Mouse (Mus musculus) intestine, embryonic 16.5 days (tissue): ENCODE data around the gene Smchd1. TPM values are rescaled to one million over a fixed set of nuclear protein-coding genes. Genes with fewer than 3 reads are reported as not detected.

Experiments
- ATAC-seq: fragments of 200-750 bp; cut with Nextera tagmentation; 2 replicates; pipeline ENCODE4 v1.8.0; 2017; ENCODE audit warnings: moderate TSS enrichment, moderate library complexity
- H3K27ac ChIP-seq: fragments of 300-500 bp; sonication (generic); 2 replicates; pipeline ENCODE4 v1.5.1; 2014; ENCODE audit warnings: mild to moderate bottlenecking, low read length
- H3K27me3 ChIP-seq: fragments of 300-500 bp; sonication (generic); replicated peaks from 2 replicates; pipeline ENCODE4 v1.6.1; 2014; ENCODE audit warnings: low read length, control low read depth, mixed read lengths; ENCODE audit not compliant: control insufficient read depth, insufficient read depth
- H3K36me3 ChIP-seq: fragments of 300-500 bp; sonication (generic); 2 replicates; pipeline ENCODE4 v1.6.1; 2014; ENCODE audit warnings: low read length, control low read depth; ENCODE audit not compliant: control insufficient read depth, insufficient read depth
- H3K4me1 ChIP-seq: fragments of 300-500 bp; sonication (generic); 2 replicates; pipeline ENCODE4 v1.6.1; 2014; ENCODE audit warnings: low read length, control low read depth, mixed read lengths; ENCODE audit not compliant: control insufficient read depth, insufficient read depth
- H3K4me2 ChIP-seq: fragments of 300-500 bp; sonication (generic); 2 replicates; pipeline ENCODE4 v1.6.1; 2014; ENCODE audit warnings: low read depth, low read length, control low read depth
- H3K4me3 ChIP-seq: fragments of 300-500 bp; sonication (generic); 2 replicates; pipeline ENCODE4 v1.5.1; 2014; ENCODE audit warnings: mild to moderate bottlenecking, low read length
- H3K9ac ChIP-seq: fragments of 300-500 bp; sonication (generic); 2 replicates; pipeline ENCODE4 v1.6.1; 2014; ENCODE audit warnings: low read depth, low read length
- H3K9me3 ChIP-seq: fragments of 300-500 bp; sonication (generic); 2 replicates; pipeline ENCODE4 v1.6.1; 2016; ENCODE audit warnings: low read length, control low read depth; ENCODE audit not compliant: control insufficient read depth
- WGBS: fragments of 180-500 bp; shearing (Covaris S2); extraction: QIAGEN DNeasy Blood & Tissue Kit; methylation state at CpG from one replicate; pipeline ENCODE4 v1.1.7; 2014; 5-methylcytosine and 5-hydroxymethylcytosine counted together
- polyA plus RNA-seq: library from polyadenylated mRNA; unstranded; fragments of >200 nt; fragmentation: Nextera tagmentation; extraction: Ambion mirVana; gene quantifications from 2 replicates; pipeline ENCODE4 v1.2.1, GENCODE M21; 2015

Gene Smchd1
- 30.5 and 35.0 TPM in 2 replicates for polyA plus RNA-seq

DNA sequence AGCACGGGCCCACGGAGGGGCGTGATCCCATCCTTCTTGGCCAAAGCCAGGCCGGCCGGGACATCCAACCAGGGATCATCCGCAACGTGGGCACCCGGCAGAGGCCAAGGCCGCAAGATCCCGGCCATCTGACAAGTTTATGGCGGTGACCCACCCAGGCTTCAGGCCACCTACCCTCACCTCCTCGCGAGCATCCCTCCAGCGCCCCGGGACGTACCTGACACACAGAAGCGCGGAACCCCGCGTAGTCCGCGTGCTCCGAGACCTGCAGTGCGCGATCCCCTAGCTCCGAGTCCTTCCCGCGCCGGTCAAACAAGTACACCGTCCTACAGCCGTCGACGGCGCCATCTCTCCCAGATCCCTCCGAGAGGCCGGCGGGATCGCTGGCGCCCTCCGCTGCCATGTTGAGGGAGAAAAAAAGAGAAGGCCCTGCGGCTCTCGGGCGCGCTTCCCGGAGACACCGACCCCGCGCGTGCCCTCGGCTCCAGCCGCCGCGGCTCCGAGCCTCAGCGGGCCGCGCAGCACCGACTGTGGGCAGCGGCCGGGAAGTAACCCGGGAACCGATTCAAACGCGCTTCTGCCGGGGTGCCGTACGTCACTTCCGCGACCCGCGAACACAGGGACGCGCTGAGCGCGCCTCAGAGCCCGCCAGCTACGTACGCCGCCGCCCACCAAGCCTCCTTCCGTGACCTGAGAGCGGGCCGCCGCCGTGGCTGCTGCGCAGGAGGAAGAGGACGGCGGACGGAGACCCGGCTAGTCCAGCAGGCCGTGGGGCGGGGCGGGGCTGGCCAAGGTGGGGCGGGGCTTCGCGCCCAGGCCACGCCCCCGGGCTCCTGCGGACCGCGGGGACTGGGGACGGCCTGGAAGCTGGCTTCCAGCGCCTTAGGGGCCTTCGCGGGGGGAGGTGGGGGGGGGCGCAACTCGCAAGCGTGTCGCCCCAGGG lies at the start of gene Smchd1:
TSS of gene Smchd1 (minus strand) at position 582 of the 943 bp plus-strand sequence.
- peak within 1 kb of the TSS; percentile 94 for H3K4me3 ChIP-seq
- H3K27ac ChIP-seq = peak within 1 kb of the TSS; percentile 98
- peak within 1 kb of the TSS; percentile 98 for H3K9ac ChIP-seq
- no peaks in the 10 kb centered on the region for H3K27me3 ChIP-seq
- H3K36me3 ChIP-seq = no peaks in the 10 kb centered on the region
- peaks cover 11% of the 10 kb centered on the region for H3K4me1 ChIP-seq
- peak; percentile 97 for ATAC-seq
- peak within 1 kb of the TSS; percentile 67 for H3K4me2 ChIP-seq
- WGBS = under 1% methylated on average over 97 of the region's 109 CpGs
- no peaks in the 10 kb centered on the region for H3K9me3 ChIP-seq

DNA sequence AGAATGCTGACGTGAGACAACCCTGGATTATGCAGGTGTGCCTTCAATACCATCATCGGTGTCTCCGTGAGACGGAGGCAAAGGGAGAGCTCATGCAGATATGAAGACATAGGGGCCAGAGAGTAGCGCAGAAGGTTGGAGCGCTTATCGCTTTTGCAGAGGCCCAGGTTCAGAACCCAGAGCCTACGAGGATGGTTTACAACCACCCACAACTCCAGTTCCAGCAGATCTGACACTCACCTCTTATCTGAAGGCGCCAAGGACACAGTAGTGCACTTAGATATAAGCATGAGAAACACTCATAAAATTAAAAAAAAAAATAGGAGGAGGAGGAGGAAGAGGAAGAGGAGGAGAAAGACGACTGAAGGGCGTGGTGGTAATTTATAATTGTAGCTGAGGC lies 35.2 kb upstream of the Smchd1 start:
- peak; percentile 77; the same call in 1 of the 2 replicates for ATAC-seq
- no peak overlapping the region for H3K27ac ChIP-seq
- H3K4me2 ChIP-seq = no peak overlapping the region
- no peaks in the 10 kb centered on the region for H3K4me1 ChIP-seq
- H3K4me3 ChIP-seq = no peak overlapping the region
- WGBS = 86% methylated on average over 11 of the region's 11 CpGs
- no peak overlapping the region for H3K9ac ChIP-seq
- H3K36me3 ChIP-seq = peaks cover 5% of the 10 kb centered on the region; the same call in 1 of the 2 replicates
- H3K9me3 ChIP-seq = no peaks in the 10 kb centered on the region
- no peaks in the 10 kb centered on the region for H3K27me3 ChIP-seq

DNA sequence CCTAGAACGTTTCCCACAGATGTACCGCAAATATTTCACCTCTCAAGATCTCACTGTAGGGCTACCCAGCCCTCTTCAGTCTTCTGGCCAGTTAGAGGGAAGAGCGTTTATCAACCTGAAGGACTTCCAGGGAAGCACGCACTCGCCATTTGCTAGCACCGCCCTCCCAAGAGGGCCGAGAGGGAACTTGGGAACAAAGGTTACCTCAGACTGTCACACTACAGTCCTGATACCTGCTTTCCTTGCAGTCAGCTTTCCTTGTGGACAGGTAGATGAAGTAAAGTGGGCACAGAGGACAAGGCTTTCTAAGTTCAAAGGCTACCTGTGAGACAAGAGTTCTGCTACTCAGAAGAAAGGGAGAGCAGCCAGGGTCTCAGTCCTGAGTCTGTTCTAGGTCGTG lies 31.7 kb upstream of the Smchd1 start:
- H3K9me3 ChIP-seq = no peaks in the 10 kb centered on the region
- H3K4me3 ChIP-seq = no peak overlapping the region
- no peaks in the 10 kb centered on the region for H3K27me3 ChIP-seq
- H3K9ac ChIP-seq = no peak overlapping the region
- peaks cover 5% of the 10 kb centered on the region; the same call in 1 of the 2 replicates for H3K36me3 ChIP-seq
- H3K4me2 ChIP-seq = no peak overlapping the region
- 82% methylated on average over 8 of the region's 8 CpGs for WGBS
- H3K4me1 ChIP-seq = no peaks in the 10 kb centered on the region
- no peak overlapping the region for H3K27ac ChIP-seq
- peak; percentile 31; the same call in 1 of the 2 replicates for ATAC-seq

DNA sequence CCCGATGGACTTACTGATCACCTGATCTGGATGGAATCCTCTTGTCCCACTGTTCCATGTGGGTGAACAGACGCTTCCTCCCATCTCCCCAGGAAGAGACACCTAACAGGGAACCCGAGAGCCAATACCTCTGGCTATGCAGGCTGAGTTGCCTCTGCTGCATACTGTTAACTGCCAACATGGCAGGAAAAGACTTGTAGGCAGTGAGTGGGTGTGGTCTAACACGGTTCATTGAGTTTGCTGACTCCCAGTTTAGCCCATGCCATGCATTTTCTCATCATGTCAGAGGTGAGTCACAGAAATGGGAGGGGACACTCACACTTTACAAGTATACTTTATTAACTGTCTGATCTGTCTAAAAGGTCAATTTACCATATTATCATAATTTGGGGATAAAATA lies 20.6 kb upstream of the Smchd1 start:
- no peak overlapping the region for H3K27ac ChIP-seq
- H3K36me3 ChIP-seq = peaks cover 7% of the 10 kb centered on the region
- H3K9me3 ChIP-seq = no peaks in the 10 kb centered on the region
- H3K4me2 ChIP-seq = no peak overlapping the region
- no peaks in the 10 kb centered on the region for H3K4me1 ChIP-seq
- no peaks in the 10 kb centered on the region for H3K27me3 ChIP-seq
- no peak overlapping the region for H3K9ac ChIP-seq
- ATAC-seq = no peak
- WGBS = 87% methylated on average over 4 of the region's 4 CpGs
- H3K4me3 ChIP-seq = no peak overlapping the region

DNA sequence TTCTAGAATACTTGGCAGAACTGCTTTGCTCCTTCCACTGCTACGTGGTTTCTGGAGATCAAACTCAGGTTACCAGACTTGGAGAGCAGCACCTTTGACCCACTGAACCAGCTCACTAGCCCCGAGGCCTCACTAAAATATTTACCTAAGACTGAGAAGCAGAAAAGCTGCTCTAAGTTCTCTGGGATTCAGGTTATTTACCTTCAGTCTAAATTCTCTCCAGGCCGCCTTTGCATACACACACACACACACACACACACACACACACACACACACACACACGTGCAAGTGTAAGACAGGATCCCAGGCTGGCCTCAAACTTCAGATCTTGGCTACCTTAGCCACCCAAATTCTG lies 16.2 kb upstream of the Smchd1 start:
- Histone ChIP-seq H3K9ac (no peak overlapping the region), H3K27ac (no peak overlapping the region), H3K36me3 (peaks cover 5% of the 10 kb centered on the region), H3K4me1 (no peaks in the 10 kb centered on the region), H3K4me2 (no peak overlapping the region; the same call in 1 of the 2 replicates), H3K9me3 (no peaks in the 10 kb centered on the region), H3K27me3 (no peaks in the 10 kb centered on the region), H3K4me3 (no peak overlapping the region)
- ATAC-seq = peak; percentile 71
- WGBS = 35% methylated on average over 4 of the region's 4 CpGs

DNA sequence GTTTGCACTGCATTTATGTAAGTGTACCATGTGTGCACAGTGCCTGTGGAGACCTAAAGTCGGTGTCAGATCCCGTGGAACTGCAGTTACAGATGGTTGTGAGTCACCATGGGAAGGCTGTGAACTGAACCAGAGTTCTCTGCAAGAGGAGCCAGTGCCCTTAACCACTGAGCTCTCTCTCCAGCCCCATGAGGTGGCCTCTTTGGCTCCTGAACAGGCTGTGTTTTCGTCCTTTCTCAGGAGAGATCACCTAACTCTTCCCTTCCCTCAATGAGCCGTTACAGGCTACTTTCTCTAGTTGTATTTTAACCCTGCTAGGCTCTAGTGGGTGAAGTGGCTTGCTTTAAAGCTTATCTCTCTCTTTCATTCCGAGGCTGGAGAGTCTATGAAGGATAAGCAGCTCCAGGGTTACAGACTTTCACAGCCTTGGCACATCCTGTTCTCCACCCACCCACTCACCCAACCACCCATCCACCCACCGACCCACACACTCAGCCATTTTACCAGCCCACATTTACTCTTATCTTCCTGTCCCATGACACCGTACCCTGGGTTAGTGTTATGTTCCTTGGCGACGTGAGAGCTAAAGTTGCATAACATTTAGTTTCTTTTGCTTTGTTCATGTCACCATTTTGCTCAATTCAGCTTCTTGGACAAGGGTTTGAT lies 15.7 kb upstream of the Smchd1 start:
- H3K4me1 ChIP-seq = no peaks in the 10 kb centered on the region
- no peak overlapping the region for H3K27ac ChIP-seq
- H3K9ac ChIP-seq = no peak overlapping the region
- H3K4me3 ChIP-seq = no peak overlapping the region
- no peak overlapping the region; the same call in 1 of the 2 replicates for H3K4me2 ChIP-seq
- peak; percentile 72 for ATAC-seq
- H3K27me3 ChIP-seq = no peaks in the 10 kb centered on the region
- no peaks in the 10 kb centered on the region for H3K9me3 ChIP-seq
- H3K36me3 ChIP-seq = peaks cover 4% of the 10 kb centered on the region
- WGBS = 59% methylated on average over 9 of the region's 9 CpGs

DNA sequence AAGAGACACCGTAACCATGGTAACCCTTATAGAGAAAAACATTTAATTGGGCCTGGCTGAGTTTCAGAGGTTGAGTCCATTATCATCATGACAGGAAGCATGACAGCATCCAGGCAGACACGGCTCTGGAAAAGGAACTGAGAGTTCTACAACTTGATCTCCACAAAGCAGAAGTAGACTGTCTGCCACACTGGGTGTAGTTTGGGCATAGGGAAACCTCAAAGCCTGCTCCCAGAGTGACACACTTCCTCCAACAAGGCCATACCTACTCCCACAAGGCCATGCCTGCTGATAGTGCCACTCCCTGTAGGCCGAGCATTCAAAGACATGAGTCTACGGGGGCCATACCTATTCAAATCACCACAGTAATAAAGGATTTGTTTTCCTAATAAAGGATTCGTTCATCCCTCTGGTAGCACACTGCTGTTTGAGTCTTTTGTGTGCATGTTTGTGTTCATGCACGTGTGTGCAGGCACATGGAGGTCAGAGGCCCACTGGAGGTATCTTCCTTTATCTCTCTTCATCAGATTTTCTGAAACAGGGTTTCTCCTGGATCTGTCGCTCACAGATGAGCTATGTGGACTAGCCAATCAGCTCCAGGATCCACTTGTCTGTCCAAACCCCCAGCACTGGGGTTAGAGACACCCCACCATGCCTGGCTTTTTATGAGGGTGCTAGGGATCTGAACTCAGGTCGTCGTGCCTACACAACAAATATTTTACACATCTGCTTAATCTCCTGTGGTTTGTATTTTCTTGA lies 14.7 kb upstream of the Smchd1 start:
- 82% methylated on average over 9 of the region's 9 CpGs for WGBS
- Histone ChIP-seq H3K4me1 (no peaks in the 10 kb centered on the region), H3K27me3 (no peaks in the 10 kb centered on the region), H3K4me2 (no peak overlapping the region), H3K9ac (no peak overlapping the region), H3K36me3 (no peaks in the 10 kb centered on the region), H3K9me3 (no peaks in the 10 kb centered on the region), H3K27ac (no peak overlapping the region), H3K4me3 (no peak overlapping the region)
- no peak for ATAC-seq

DNA sequence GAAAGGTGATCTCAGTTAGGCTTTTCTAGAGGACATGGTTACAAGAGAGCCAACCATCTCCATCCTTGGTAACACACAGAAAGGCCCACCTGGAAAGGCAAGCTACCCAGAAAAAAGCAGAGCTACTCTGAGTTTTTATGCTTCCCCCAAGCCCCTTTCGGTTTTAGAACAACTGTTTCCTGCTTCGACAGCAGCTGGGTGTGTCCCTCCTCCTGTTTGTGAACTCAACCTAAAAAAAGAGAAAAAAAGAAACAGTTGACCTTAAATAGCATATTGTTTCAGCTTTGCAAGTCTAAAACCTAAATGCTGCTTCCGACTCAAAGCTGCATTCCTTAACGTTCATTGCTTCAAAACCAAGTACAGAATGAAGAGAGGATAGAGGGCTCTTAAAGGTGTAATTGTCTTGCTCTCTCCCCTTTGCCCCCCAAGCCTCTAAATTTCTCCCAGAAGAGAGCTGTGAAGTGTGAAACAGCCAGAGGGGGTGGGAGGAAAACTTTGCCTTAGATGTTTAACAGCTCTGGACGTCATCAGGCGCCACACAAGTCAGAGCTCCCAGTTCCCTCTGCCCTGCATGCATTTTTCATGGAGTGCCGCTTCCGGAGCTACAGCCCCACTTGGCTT lies 11.2 kb upstream of the Smchd1 start:
- Histone ChIP-seq H3K9ac (peak overlapping the region; percentile 3; the same call in 1 of the 2 replicates), H3K27me3 (no peaks in the 10 kb centered on the region), H3K4me3 (no peak overlapping the region), H3K4me2 (peak overlapping the region; percentile 26; the same call in 1 of the 2 replicates), H3K27ac (peak overlapping the region; percentile 55; the same call in 1 of the 2 replicates), H3K36me3 (no peaks in the 10 kb centered on the region), H3K4me1 (no peaks in the 10 kb centered on the region), H3K9me3 (no peaks in the 10 kb centered on the region)
- 24% methylated on average over 8 of the region's 8 CpGs for WGBS
- no peak for ATAC-seq
